Mouse (Mus musculus): Measurements from ENCODE around the gene Olfr311. TPM values are rescaled to one million over a fixed set of nuclear protein-coding genes. Genes with fewer than 3 reads are reported as not detected.
A peak's percentile ranks its signal among the peaks of the same experiment; 100 is the strongest.
"Not testable (repeated sequence)": the region's sequence is repeated elsewhere in the genome, so short reads cannot be mapped to it uniquely, and the experiment has no call there.

Gene Olfr311
- not detected for total RNA-seq (2022)

DNA sequence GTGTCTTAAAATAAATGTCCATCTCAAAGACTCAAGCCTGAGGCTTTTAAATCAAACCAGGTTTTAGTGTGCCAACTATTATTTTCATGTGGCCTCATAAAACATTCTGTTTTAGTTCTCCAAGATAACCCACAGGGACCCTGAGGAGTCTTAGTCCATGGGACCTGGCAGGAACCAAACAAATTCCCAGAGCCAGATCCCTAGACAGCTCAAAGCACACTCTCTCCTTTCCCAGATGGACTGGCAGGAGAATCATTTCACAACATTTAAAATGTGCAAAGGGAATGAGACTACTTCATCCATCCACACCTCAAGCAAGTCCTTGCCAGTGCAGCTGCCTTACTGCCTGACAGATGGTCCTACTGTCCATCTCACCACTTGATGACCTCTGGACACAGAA lies at the start of gene Olfr311:
TSS of gene Olfr311 (plus strand) at position 301 of the 400 bp plus-strand sequence.
- DNase-seq (ENCODE audit: low spot score in 2 of 2): not testable (repeated sequence)

DNA sequence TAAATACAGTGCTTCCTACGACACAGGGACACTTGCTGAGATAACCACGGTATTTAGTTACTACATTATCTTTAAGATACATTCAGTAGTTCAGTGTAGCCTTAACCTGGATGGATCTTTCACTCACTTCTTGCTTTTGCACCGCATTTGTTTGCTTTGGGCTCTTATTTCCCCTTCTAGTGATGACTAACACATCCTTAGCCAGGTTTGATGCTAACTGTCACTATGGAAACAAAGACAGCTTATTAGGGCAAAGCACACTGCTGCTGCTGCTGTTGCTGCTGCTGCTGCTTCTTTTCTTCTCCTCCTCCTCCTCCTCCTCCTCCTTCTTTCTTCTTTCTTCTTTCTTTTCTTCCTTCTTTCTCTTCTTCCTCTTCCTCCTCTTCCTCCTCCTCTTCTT lies 49.5 kb upstream of the Olfr311 start:
- DNase-seq (ENCODE audit: low spot score in 2 of 2): no peak

DNA sequence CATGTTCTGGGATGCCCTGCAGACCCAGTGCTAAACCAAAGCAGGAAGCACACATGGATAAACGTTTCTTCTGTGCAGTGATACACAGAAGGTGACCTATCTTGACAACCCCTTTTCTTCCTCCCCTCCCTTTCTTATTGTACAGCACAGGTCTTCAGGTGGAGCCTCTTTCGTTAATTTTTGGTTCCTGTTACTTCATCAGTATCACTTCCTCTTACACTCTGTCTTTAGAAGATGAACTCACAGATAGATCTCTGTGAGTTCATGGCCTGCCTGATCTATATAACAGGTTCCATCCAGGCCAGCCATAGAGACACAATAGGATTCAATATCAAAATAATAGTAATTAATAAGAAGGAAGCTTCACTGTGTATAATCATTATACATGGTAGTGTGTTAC lies 49.0 kb upstream of the Olfr311 start:
- no peak for DNase-seq (ENCODE audit: low spot score in 2 of 2)

DNA sequence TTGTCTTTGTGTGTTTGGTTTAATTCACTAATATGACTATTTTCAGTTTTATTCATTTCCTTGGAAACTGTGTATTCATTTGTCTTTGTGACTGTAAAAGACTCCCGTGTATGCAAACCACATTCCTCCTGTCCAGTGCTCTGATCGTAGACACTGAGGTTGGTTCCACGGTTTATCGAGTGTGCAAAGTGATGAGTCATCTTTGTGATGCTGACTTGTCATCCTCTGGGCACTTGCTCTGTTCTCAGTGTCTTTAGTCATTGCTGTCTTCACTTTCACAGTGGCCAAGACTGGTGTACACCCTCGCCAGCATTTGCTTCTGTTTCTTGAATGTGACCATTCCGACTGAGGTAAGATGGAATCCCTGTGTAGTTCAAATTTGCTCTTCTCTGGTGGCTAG lies 48.4 kb upstream of the Olfr311 start:
- DNase-seq (ENCODE audit: low spot score in 2 of 2): no peak

DNA sequence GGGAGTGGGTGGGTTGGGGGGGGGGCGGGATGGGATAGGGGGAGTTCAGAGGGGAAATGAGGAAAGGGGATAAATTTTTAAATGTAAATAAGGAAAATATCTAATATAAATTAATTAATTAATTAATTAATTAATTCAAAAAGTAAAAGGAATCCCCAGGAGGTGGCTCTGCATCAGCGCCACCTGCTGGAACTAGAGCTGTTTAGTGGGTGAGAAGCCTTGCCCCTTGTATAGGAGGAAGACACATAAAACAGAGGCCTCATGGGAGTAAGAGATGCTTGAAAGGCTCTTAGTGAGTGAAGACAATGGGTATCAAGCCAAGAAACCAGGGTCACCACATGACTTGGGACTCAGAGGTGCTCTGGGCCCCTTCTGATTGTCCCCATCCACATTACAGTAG lies 43.2 kb upstream of the Olfr311 start:
- DNase-seq (ENCODE audit: low spot score in 2 of 2): no peak

DNA sequence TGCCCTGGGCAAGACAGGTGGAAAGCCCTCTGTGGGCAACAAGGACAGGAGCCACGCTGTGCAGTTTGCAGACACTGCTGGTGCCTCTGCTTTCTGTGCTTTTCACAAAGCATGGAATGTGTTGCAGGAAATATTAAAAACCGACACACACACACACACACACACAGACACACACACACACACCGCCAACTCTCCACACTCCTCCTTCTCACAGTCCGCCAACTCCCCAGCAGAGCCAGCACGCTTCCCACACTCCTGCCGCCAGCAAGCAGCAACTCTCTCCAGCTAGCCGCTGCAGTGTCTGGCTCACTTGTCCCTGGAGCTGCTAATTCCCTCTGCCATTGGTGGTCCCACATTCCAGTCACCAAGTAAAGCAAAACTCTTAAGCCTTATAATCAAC lies 42.2 kb upstream of the Olfr311 start:
- DNase-seq (ENCODE audit: low spot score in 2 of 2): no peak

DNA sequence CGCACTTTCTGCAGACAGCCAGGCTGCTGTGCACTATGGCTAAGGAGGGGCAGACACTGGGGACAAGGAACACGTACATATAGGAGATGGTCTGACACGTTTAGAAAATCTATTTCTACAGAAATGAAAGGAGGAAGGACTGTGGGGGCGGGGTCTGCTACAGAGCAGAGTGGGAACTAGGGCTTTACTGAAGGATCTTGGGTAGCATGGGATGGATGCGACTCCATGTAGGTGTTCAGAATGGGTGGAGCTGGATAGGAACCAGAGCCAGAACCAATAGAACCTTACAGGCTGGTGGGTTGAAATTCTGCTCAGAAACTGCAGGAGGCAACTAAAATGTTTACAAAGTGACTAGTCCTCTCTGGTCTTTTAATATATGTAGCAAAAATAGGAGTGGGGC lies 39.3 kb upstream of the Olfr311 start:
- DNase-seq (ENCODE audit: low spot score in 2 of 2): no peak

DNA sequence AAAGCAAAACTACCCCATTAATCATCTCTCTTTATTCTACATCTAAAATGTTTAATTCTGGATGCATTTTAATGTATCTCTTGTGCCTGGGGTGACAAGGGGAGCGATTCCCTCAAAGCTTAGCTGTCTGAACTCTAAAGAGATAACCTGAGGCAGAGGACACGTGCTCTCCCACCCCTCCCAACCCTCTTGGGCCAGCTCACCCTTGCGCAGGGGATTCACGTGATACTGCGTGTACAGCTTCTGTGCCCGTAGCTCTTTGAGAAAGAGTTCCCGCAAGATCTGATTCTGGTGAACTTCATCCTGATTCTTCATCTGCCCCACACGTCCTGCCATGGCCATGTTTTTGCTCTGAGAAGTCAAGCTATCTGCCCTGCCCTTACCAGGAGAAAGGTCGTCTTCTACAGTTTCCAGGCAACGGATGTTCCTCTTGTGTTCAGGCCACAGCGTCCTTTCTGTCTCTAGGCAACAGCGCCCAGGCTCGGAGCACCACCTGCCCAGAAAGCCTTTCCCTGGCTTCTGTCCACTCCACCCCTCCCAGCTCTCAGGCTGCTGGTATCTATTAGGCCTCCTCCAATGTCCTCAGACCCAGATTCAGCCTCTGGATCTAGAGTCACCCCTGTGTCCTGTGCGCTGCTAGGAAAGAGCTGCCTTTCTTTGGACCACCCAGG lies 37.4 kb upstream of the Olfr311 start, which contains the start of gene Fam183b:
TSS of gene Fam183b (minus strand) at position 403 of the 671 bp plus-strand sequence.
- DNase-seq (ENCODE audit: low spot score in 2 of 2): no peak

DNA sequence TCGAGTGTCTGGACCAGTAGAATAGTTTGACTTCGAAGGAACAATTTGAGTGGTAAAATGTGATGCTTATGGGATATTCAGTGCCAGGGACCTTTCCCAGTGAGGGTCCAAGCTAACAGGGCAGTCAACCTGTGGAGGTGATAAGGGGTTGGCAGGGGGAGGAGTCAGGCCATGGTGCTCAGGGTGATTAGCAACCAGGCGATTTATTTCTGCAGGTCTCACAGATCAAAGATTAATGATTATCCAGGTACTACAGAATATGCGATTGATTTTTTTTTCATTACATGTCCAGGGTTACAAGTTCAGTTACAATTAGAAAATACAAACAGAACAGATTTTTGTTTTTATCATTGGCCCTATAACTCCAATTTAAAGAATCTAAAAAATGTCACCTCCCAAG lies 35.2 kb upstream of the Olfr311 start:
- DNase-seq (ENCODE audit: low spot score in 2 of 2): no peak

GRCm38 (mm10) chr11:58804393-58804792 lies 34.7 kb upstream of the Olfr311 start:
- DNase-seq (ENCODE audit: low spot score in 2 of 2): no peak

DNA sequence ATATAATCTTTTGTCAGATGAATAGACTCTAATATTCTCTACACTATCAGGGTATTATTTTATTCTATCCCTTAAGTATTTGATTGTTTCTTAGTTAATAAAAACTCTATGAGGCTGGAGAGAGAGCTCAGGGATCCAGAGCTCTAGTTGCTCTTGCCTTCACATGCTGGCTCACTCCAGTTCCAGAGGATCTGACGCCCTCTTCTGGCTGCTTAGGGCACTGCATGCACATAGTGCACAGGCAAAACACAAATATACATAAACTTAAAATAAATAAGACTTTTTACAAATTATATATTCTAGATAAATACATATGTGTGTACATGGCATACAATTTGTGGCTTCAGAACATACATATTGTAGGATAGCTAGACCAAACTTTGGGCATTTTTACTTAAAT lies 27.1 kb upstream of the Olfr311 start:
- DNase-seq (ENCODE audit: low spot score in 2 of 2): no peak

- not testable (repeated sequence) for DNase-seq (ENCODE audit: low spot score in 2 of 2)
Measured at GRCm38 (mm10) chr11:58814700-58815099, 24.4 kb upstream of the Olfr311 start, which contains the start of gene Olfr313. Olfr313 (plus strand) TSS chr11:58815000.

DNA sequence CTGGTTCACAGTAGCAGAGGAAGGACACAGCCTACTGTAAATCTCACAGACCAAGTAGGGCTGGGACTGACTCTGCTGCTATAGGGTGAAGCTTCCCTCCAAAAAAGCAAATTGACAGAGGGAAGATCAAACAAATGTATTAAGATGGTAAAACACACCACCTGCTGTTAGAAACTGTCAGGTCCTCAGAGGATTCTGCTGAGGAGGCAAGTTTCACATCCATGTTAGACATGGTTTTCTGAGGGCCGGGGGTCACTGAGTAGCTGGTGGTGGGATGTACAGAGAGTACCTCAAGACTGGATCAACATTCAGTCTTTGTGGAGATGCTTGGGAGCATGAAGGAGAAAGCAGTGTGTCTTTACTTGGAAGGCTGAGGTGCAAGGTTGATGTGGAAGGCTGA lies 23.4 kb upstream of the Olfr311 start:
- no peak for DNase-seq (ENCODE audit: low spot score in 2 of 2)

DNA sequence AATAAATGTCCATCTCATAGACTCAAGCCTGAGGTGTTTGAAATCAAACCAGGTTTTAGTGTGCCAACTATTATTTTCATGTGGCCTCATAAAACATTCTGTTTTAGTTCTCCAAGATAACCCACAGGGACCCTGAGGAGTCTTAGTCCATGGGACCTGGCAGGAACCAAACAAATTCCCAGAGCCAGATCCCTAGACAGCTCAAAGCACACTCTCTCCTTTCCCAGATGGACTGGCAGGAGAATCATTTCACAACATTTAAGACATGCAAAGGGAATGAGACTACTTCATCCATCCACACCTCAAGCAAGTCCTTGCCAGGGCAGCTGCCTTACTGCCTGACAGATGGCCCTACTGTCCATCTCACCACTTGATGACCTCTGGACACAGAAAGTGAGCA lies 10.1 kb upstream of the Olfr311 start, which contains the start of gene Olfr312:
TSS of gene Olfr312 (plus strand) at position 301 of the 400 bp plus-strand sequence.
- not testable (repeated sequence) for DNase-seq (ENCODE audit: low spot score in 2 of 2)

DNA sequence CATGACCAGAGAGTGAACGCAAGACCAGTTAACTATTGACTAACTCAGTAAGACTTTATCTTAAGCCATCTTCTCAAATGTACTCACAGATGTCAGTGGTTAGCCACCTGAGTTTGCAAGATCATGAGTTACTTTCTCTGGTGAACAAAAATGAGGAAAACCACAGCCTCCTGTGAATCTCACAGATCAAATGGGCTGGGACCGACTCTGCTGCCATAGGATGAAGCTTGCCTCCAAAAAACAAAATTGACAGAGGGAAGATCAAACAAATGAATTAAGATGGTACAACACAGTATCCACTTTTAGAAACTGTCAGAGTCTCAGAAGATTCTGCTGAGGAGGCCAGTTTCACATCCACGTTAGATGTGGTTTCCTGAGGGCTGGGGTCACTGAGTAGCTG lies 9.3 kb upstream of the Olfr311 start:
- DNase-seq (ENCODE audit: low spot score in 2 of 2): no peak

GRCm38 (mm10) chr11:58832541-58832940 lies 6.5 kb upstream of the Olfr311 start:
- not testable (repeated sequence) for DNase-seq (ENCODE audit: low spot score in 2 of 2)

GRCm38 (mm10) chr11:58846919-58847461 lies 7.9 kb downstream of the Olfr311 start, which contains the start of gene Gm12258:
Gm12258 (plus strand) TSS chr11:58847158.
- DNase-seq (ENCODE audit: low spot score in 2 of 2): peak; percentile 70 to 76

DNA sequence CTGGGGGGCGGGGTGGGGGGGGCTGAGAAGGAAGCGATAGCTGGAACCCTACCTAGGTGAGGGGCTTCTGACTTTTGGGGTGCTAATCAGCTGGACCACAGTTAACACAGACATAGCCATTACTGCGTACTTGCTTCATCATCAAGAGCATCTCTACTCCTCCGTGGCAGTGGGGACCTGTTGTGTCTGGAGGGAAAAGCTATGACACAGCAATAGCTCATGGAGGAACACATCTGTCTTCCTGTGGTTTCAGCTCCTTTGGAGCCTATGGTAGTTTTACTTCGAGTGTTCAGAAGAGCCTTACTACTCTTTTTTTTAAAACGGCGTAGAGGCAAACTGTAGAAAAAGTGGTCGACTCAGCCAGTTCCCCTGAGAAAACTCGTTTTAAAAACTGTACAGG lies 8.6 kb downstream of the Olfr311 start:
- no peak for DNase-seq (ENCODE audit: low spot score in 2 of 2)

- no peak for DNase-seq (ENCODE audit: low spot score in 2 of 2)
Measured at GRCm38 (mm10) chr11:58849731-58850130, 10.7 kb downstream of the Olfr311 start.

GRCm38 (mm10) chr11:58860744-58861143 lies 21.7 kb downstream of the Olfr311 start:
- DNase-seq (ENCODE audit: low spot score in 2 of 2): no peak

DNA sequence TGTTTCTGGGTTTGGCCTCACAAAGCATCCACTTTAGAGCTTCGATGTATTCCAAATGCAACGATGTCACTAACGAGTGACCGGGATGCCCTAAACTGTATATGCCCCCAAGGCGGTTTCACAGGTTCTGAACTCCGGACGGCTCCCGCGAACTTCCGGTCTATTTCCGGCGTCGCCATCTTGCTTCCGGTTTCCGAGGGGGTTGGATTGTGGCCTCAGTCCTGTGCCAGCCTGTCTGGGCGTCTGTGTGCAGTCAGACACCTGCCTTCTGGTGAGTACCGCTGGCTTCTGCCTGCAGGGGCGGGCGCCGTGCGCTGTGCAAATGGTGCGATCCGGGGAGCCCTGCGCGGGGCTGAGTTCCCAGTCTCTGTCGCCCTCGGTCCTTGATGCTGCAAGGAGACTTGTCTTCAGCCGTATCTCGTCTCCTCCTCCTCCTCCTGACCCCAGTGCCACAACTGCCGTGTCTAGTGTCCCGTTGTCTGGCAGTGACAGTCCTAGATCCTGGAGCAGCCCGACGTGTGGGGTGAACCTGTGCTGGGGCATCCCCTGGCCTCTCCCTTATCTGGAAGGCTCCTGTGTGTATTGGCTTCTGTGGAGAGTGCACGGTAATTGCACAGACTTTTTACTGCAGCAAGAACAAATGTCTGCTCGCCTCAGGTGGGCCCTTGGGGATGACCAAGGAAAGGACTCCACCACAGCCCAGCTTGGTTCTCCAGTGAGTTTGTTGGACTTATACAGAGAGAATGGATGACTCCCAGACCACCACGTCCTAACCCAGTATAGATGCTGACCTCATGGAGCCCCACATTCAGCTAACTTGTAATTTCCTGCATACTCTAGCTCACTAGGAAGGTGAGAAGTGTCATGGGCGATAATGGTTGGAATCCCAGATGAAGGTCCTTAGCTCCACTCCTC lies 28.2 kb downstream of the Olfr311 start, which contains the start of gene 2810021J22Rik:
TSS of gene 2810021J22Rik (plus strand) at position 178 of the 915 bp plus-strand sequence.
- peak; percentile 50 to 51 for DNase-seq (ENCODE audit: low spot score in 2 of 2)

DNA sequence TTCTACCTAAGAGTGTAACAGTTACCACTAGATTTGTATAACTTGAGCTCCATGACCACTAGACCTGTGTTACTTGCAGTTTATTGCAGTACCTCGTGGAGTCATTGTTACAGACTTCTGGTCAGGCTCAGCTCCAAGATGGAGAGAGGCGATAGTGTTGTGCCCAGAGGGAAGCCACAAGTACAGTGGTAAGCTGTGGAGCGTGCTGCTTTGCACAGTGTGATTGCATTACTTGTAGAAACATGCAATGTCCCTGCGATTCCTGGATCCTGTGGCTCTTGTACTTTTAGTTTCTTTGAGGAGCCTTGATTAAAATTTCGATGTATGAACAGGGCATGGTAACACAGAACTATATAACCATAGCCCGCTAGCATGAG lies 28.9 kb downstream of the Olfr311 start:
- DNase-seq (ENCODE audit: low spot score in 2 of 2): no peak

Measured in gastrocnemius, adult 8-10 months (tissue).